11 mouse cellular contexts compared by ENCODE assay signal in the genomic region with DNA sequence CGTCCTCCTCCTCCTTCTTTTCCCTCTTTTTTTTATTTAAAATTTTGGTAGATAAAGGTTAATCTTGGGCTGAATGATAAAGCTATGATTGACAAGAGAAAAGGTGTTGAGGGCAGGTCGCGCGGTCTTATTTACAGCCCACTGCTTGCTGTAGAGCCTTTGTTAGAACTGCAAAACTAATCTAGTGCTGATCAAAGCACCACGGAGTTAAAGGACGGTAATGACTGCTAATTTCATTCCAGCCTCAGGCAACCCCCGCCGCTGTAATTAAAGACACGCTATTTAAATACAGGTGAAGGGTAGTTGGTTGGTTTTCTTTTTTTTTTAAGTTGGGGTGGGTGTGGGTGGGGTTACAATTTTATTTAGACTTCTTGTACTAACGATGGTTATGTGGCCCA. TPM values are rescaled to one million over a fixed set of nuclear protein-coding genes. Genes with fewer than 3 reads are reported as not detected.
DNase-seq lines count a peak whose midpoint lies in the region; ATAC-seq lines count a peak whose summit lies in the region.
"Had no signal": no experiment of that assay in that cellular context is flagged by ENCODE, and none has a peak within 500 bp of the region (broad histone marks: within the 10 kb centered on the region; RNA-seq: fewer than 3 reads in every experiment).

No protein-coding gene starts in this region.

- DNase-seq in brain, adult 2 months (ENCODE audit: low read depth, low spot score), result peak; percentile 12
- no peak for DNase-seq in embryonic facial prominence, embryonic 11.5 days (ENCODE audit: low spot score)
- DNase-seq in hindbrain, embryonic 11.5 days (ENCODE audit: low spot score), result peak; percentile 38
- no peak for DNase-seq in Muller cell, postnatal 12 days (ENCODE audit: inconsistent ontology term)
- DNase-seq in thymus, postnatal 0 days (ENCODE audit: low spot score), result no peak
- DNase-seq in cerebellum, adult 9-10 months, result no peak
- DNase-seq: cerebellum, adult 11 months; heart, adult 2 months had no signal

- H3K4me2 ChIP-seq in embryonic facial prominence, embryonic 11.5 days (ENCODE audit: low read depth, low read length), result peak overlapping the region; percentile 14; the same call in 1 of the 2 replicates
- H3K4me2 ChIP-seq in hindbrain, embryonic 11.5 days (replicated peaks; ENCODE audit: low read depth, low read length), result peak overlapping the region; percentile 46
- H3K4me2 ChIP-seq in midbrain, embryonic 15.5 days, result peak overlapping the region; percentile 54
- H3K4me2 ChIP-seq: liver, embryonic 12.5 days had no signal

- peaks cover 5% of the 10 kb centered on the region; the same call in 1 of the 2 replicates for H3K4me1 ChIP-seq in embryonic facial prominence, embryonic 11.5 days (ENCODE audit: control insufficient read depth, insufficient read depth, low read length)
- H3K4me1 ChIP-seq in hindbrain, embryonic 11.5 days (replicated peaks; ENCODE audit: control insufficient read depth, insufficient read depth, low read length), result peaks cover 8% of the 10 kb centered on the region; the same call in 1 of the 2 replicates
- peaks cover 38% of the 10 kb centered on the region for H3K4me1 ChIP-seq in midbrain, embryonic 15.5 days

- H3K9ac ChIP-seq in embryonic facial prominence, embryonic 11.5 days (replicated peaks; ENCODE audit: low read length), result no peak overlapping the region
- H3K9ac ChIP-seq in hindbrain, embryonic 11.5 days (ENCODE audit: low read depth, low read length), result 0 out of 2 replicates have a peak overlapping the region, but pooled peaks have one; percentile 27
- 0 out of 2 replicates have a peak overlapping the region, but pooled peaks have one; percentile 19 for H3K9ac ChIP-seq in midbrain, embryonic 15.5 days
- H3K9ac ChIP-seq: liver, embryonic 12.5 days had no signal

- WGBS in embryonic facial prominence, embryonic 11.5 days, result 2% methylated on average over 10 of the region's 10 CpGs
- WGBS in hindbrain, embryonic 11.5 days, result 1% methylated on average over 10 of the region's 10 CpGs
- 5% methylated on average over 10 of the region's 10 CpGs for WGBS in midbrain, embryonic 15.5 days

- ATAC-seq in embryonic facial prominence, embryonic 11.5 days (replicated peaks; ENCODE audit: insufficient number of reproducible peaks, low FRiP score, low TSS enrichment, low read depth), result no peak
- ATAC-seq in hindbrain, embryonic 11.5 days (ENCODE audit: low FRiP score), result no peak
- no peak; the same call in 1 of the 2 replicates for ATAC-seq in midbrain, embryonic 15.5 days (replicated peaks)
- ATAC-seq: liver, embryonic 12.5 days had no signal

- H3K27me3 ChIP-seq in embryonic facial prominence, embryonic 11.5 days (ENCODE audit: control insufficient read depth, insufficient read depth, low read length), result peaks cover 30% of the 10 kb centered on the region
- peaks cover 10% of the 10 kb centered on the region; the same call in 1 of the 2 replicates for H3K27me3 ChIP-seq in hindbrain, embryonic 11.5 days (ENCODE audit: control insufficient read depth, insufficient read depth, low read length)
- peaks cover 19% of the 10 kb centered on the region for H3K27me3 ChIP-seq in midbrain, embryonic 15.5 days (replicated peaks)

- H3K4me3 ChIP-seq in embryonic facial prominence, embryonic 11.5 days (ENCODE audit: low read depth, low read length), result no peak overlapping the region
- H3K4me3 ChIP-seq in hindbrain, embryonic 11.5 days (ENCODE audit: low read depth, low read length), result peak overlapping the region; percentile 21
- H3K4me3 ChIP-seq in midbrain, embryonic 15.5 days, result peak overlapping the region; percentile 33
- H3K4me3 ChIP-seq: heart, adult 2 months; liver, embryonic 12.5 days had no signal

- no peak overlapping the region for H3K27ac ChIP-seq in embryonic facial prominence, embryonic 11.5 days (replicated peaks; ENCODE audit: low read depth, low read length)
- H3K27ac ChIP-seq in hindbrain, embryonic 11.5 days (ENCODE audit: low read depth, low read length), result no peak overlapping the region
- H3K27ac ChIP-seq in midbrain, embryonic 15.5 days, result peak overlapping the region; percentile 78
- H3K27ac ChIP-seq: heart, adult 2 months; liver, embryonic 12.5 days; macrophage had no signal

- no peaks in the 10 kb centered on the region for H3K9me3 ChIP-seq in embryonic facial prominence, embryonic 11.5 days (replicated peaks; ENCODE audit: control insufficient read depth, low read length)
- no peaks in the 10 kb centered on the region for H3K9me3 ChIP-seq in hindbrain, embryonic 11.5 days (ENCODE audit: control insufficient read depth, low read length)
- no peaks in the 10 kb centered on the region for H3K9me3 ChIP-seq in midbrain, embryonic 15.5 days
- H3K9me3 ChIP-seq: liver, embryonic 12.5 days had no signal

- no peaks in the 10 kb centered on the region for H3K36me3 ChIP-seq in embryonic facial prominence, embryonic 11.5 days (replicated peaks; ENCODE audit: control insufficient read depth, insufficient read depth, low read depth, low read length)
- no peaks in the 10 kb centered on the region for H3K36me3 ChIP-seq in hindbrain, embryonic 11.5 days (ENCODE audit: control insufficient read depth, insufficient read depth, low read length)
- H3K36me3 ChIP-seq in midbrain, embryonic 15.5 days (replicated peaks), result no peaks in the 10 kb centered on the region
- H3K36me3 ChIP-seq: liver, embryonic 12.5 days had no signal

RNA-seq across cellular contexts. Expression of gene Sox2, which starts 10.3 kb away (rescaled TPM):
- polyA plus RNA-seq in embryonic facial prominence, embryonic 11.5 days (2014; fragmentation: Nextera tagmentation; extraction: Ambion mirVana), result 13.2 and 13.7 TPM in 2 replicates
- 25.1 and 36.7 TPM in 2 replicates for polyA plus RNA-seq in hindbrain, embryonic 11.5 days (2014; fragmentation: Nextera tagmentation; extraction: Ambion mirVana)
- 20.7 and 23.2 TPM in 2 replicates for polyA plus RNA-seq in midbrain, embryonic 15.5 days (2015; fragmentation: Nextera tagmentation; extraction: Ambion mirVana)
- polyA plus RNA-seq in thymus, postnatal 0 days (2015; fragmentation: Nextera tagmentation; extraction: Ambion mirVana), result 0.23 TPM in 1 of 2 replicates, not detected in the other
- polyA plus RNA-seq: liver, embryonic 12.5 days; macrophage had no signal

Comparison
In these comparisons a context has a peak if more than half of its experiments do, and no peak if none do; other contexts are left out.
1. DNase-seq: peak in brain, adult 2 months (single experiment) and hindbrain, embryonic 11.5 days (single experiment); none in embryonic facial prominence, embryonic 11.5 days (single experiment), Muller cell, postnatal 12 days (single experiment), thymus, postnatal 0 days (single experiment) and cerebellum, adult 9-10 months (single experiment).
2. RNA of gene Sox2, which starts 10.3 kb away (polyA plus RNA-seq): 25.1 to 36.7 TPM in hindbrain, embryonic 11.5 days, 20.7 to 23.2 TPM in midbrain, embryonic 15.5 days and 13.2 to 13.7 TPM in embryonic facial prominence, embryonic 11.5 days; 0.23 TPM in thymus, postnatal 0 days; every median in the first group is over 10 times any median in the second.
3. Peak in every context shown above with its lines, with median percentiles within 50 percentile points of each other: H3K4me2 ChIP-seq.